Mouse (Mus musculus) cortical plate, adult 2 months (tissue): ENCODE measurements around the gene Bfsp1. TPM values are rescaled to one million over a fixed set of nuclear protein-coding genes. Genes with fewer than 3 reads are reported as not detected.

ENCODE experiments used
- H3K27ac ChIP-seq: fragments of 200-500 bp; 2 replicates; pipeline ENCODE4 v1.5.1; 2012; ENCODE audit warnings: low read length, control low read depth, inconsistent platforms; ENCODE audit not compliant: insufficient read depth
- H3K4me1 ChIP-seq: fragments of 200-500 bp; 2 replicates; pipeline ENCODE4 v1.6.1; 2011; ENCODE audit warnings: low read length; ENCODE audit not compliant: control insufficient read depth, insufficient read depth
- H3K4me3 ChIP-seq: fragments of 200-500 bp; 2 replicates; pipeline ENCODE4 v1.5.1; 2011; ENCODE audit warnings: mild to moderate bottlenecking, low read length, control low read depth; ENCODE audit not compliant: insufficient read depth
- CTCF ChIP-seq: fragments of 200-500 bp; IDR thresholded peaks from 2 replicates; pipeline ENCODE4 v1.5.1; 2011; ENCODE audit warnings: mild to moderate bottlenecking, control low read depth, low read length; ENCODE audit not compliant: insufficient read depth; ENCODE audit errors: extremely low read depth
- POLR2A ChIP-seq: fragments of 200-500 bp; IDR thresholded peaks from 2 replicates; pipeline ENCODE4 v1.6.1; 2011; ENCODE audit warnings: mild to moderate bottlenecking, low read length, control low read depth; ENCODE audit not compliant: insufficient read depth; ENCODE audit errors: extremely low read depth
- polyA plus RNA-seq: library from polyadenylated mRNA; depleted of rRNA; stranded (reverse); fragments of >200 nt; gene quantifications from 2 replicates; pipeline ENCODE4 v1.2.3, GENCODE M21; 2012

Gene Bfsp1
- polyA plus RNA-seq, 1 experiment: 0.98 TPM

DNA sequence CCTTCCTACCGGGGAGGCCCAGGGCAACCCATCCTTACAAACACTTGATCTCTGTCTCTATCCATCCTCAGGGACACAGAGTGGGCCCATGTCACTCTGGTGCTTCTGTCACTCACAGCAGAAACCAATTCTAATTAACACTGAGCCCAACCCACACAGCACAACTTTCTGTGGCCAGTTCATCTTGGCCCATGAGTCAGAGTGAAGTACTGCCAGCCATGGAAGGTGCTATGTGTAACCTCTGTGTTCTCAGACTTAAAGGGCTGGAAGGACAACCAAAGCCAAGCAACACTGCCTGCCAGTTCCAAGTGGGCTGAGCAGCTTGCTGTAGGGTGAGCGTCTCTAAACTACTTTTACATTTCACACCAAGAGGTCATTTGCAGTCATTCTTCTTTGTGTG is 3.8 kb downstream of the Bfsp1 start:
- no peak overlapping the region for H3K27ac ChIP-seq
- H3K4me3 ChIP-seq: no peak overlapping the region
- no peaks in the 10 kb centered on the region for H3K4me1 ChIP-seq
- TF ChIP-seq CTCF: no peak

DNA sequence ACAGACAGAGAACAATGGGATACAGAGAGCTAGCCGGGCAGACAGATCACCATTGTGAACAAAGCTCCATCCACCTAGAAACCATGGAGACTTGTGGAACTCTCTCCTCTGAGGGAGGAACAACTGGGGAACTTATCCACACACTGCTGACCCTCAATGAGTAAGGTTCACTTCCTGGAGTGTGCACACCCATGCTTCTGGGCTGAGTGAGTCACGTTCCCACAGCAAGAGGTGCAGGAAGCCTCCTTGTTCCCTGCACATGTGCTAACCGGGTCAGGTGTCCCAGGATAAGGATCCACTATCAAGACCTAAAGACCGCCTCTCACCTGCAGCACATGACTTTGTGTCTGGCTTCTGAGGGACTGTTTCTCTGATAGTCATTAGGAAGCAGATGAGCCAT is 9.5 kb downstream of the Bfsp1 start:
- TF ChIP-seq POLR2A (no peak), CTCF (no peak)
- H3K4me1 ChIP-seq: peaks cover 4% of the 10 kb centered on the region; the same call in 1 of the 2 replicates
- no peak overlapping the region for H3K4me3 ChIP-seq
- no peak overlapping the region for H3K27ac ChIP-seq

- no peak overlapping the region for H3K4me3 ChIP-seq
- no peak overlapping the region for H3K27ac ChIP-seq
- peaks cover 4% of the 10 kb centered on the region; the same call in 1 of the 2 replicates for H3K4me1 ChIP-seq
- TF ChIP-seq CTCF: no peak
Measured at GRCm38 (mm10) chr2:143852295-143853275, 10.4 kb downstream of the Bfsp1 start.

GRCm38 (mm10) chr2:143851354-143852221 is 11.4 kb downstream of the Bfsp1 start:
- no peak overlapping the region for H3K27ac ChIP-seq
- no peak overlapping the region for H3K4me3 ChIP-seq
- H3K4me1 ChIP-seq: peaks cover 4% of the 10 kb centered on the region; the same call in 1 of the 2 replicates
- no peak for TF ChIP-seq POLR2A
- no peak for TF ChIP-seq CTCF

DNA sequence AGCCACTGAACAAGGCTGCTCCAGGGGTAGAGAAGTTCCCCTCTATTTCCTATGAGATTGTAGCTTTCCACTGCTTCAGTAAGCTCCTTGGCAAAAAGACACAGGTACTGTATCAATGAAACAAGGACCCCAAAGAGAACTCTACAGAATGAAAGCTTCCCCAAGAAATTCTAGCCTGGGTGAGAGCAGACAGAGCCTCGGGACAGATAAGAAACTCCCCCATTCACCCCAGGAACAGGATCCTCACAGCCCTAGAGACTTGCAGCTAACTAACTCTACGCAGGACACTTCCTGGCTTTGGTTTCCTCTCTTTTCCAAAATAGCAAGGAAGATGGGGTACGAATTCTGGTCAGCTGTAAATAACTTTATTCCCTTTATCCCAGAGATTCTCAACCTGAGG is 15.7 kb downstream of the Bfsp1 start:
- peaks cover 4% of the 10 kb centered on the region; the same call in 1 of the 2 replicates for H3K4me1 ChIP-seq
- no peak overlapping the region for H3K27ac ChIP-seq
- no peak overlapping the region for H3K4me3 ChIP-seq
- TF ChIP-seq POLR2A (no peak), CTCF (no peak)

GRCm38 (mm10) chr2:143846799-143847198 is 16.2 kb downstream of the Bfsp1 start:
- Histone ChIP-seq H3K27ac (no peak overlapping the region), H3K4me1 (peaks cover 4% of the 10 kb centered on the region; the same call in 1 of the 2 replicates), H3K4me3 (no peak overlapping the region)
- TF ChIP-seq CTCF: no peak
- no peak for TF ChIP-seq POLR2A

GRCm38 (mm10) chr2:143844779-143845178 is 18.2 kb downstream of the Bfsp1 start:
- H3K4me3 ChIP-seq: no peak overlapping the region
- no peak overlapping the region for H3K27ac ChIP-seq
- H3K4me1 ChIP-seq: no peaks in the 10 kb centered on the region
- TF ChIP-seq CTCF: no peak
- no peak for TF ChIP-seq POLR2A

GRCm38 (mm10) chr2:143841536-143841935 is 21.4 kb downstream of the Bfsp1 start:
- no peaks in the 10 kb centered on the region for H3K4me1 ChIP-seq
- no peak overlapping the region for H3K4me3 ChIP-seq
- no peak for TF ChIP-seq POLR2A
- no peak for TF ChIP-seq CTCF
- H3K27ac ChIP-seq: no peak overlapping the region

GRCm38 (mm10) chr2:143840895-143841294 is 22.1 kb downstream of the Bfsp1 start:
- Histone ChIP-seq H3K4me3 (no peak overlapping the region), H3K27ac (no peak overlapping the region), H3K4me1 (no peaks in the 10 kb centered on the region)
- TF ChIP-seq CTCF (no peak), POLR2A (no peak)

DNA sequence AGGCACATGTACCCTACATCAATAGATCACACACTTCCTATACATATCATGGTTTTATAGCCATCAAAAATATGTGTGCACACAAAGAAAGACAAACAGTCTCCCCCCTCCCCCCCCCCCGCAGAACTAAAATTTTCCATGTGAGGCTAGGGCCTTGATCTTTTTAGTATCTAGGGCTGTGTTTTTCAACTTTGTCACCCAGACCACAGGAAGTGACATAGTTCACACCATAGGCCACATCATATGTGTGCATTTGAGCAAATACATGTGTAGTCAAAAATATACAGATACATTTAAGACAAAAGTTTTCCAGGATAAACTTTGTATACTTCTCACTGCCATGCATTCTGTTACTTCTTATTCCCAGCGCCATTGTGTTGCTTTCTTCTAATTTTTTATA is 23.5 kb downstream of the Bfsp1 start:
- Histone ChIP-seq H3K4me3 (no peak overlapping the region), H3K27ac (no peak overlapping the region), H3K4me1 (no peaks in the 10 kb centered on the region)
- TF ChIP-seq CTCF (no peak), POLR2A (no peak)
